Mouse (Mus musculus): ENCODE measurements at regions not wholly inside any gene's neighbourhood (a gene's known extent, or its start where the extent isn't known, plus 50 kb on each side); places are given as distances from the start of the nearest gene placed in this dataset.

DNA sequence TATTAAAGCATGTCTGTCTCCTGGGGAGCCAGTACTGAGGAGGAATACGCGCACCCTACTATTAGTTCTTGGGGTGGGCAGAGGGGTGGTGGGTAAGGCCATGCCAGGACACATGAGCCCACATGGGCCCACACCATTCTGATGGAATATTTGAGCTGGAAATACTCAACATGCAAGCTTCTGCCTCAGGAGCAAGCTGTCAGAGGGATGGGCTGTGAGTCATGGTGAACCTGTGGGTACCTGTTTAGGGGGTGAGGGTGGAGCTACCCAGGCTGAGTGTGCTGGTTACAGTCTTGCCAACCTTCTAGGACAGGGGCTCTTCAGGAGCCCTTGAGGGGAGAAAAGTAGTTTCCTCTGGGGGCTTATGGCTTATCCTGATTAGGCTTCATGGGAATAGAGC is 264.9 kb downstream of the Bcl11a start:
- WGBS, result 85% methylated on average over 2 of the region's 2 CpGs
- Histone ChIP-seq H3K27me3 (replicated peaks; ENCODE audit: control insufficient read depth, insufficient read depth, low read length) (no peaks in the 10 kb centered on the region), H3K27ac (ENCODE audit: low read length) (no peak overlapping the region), H3K36me3 (ENCODE audit: control insufficient read depth, insufficient read depth) (no peaks in the 10 kb centered on the region), H3K4me3 (replicated peaks; ENCODE audit: low read length) (no peak overlapping the region), H3K4me2 (ENCODE audit: low read length) (no peak overlapping the region), H3K9me3 (ENCODE audit: control insufficient read depth, low read length) (no peaks in the 10 kb centered on the region), H3K4me1 (replicated peaks; ENCODE audit: control insufficient read depth, insufficient read depth, low read length) (peaks cover 7% of the 10 kb centered on the region), H3K9ac (replicated peaks; ENCODE audit: low read depth, low read length) (no peak overlapping the region)
- ATAC-seq, result no peak

DNA sequence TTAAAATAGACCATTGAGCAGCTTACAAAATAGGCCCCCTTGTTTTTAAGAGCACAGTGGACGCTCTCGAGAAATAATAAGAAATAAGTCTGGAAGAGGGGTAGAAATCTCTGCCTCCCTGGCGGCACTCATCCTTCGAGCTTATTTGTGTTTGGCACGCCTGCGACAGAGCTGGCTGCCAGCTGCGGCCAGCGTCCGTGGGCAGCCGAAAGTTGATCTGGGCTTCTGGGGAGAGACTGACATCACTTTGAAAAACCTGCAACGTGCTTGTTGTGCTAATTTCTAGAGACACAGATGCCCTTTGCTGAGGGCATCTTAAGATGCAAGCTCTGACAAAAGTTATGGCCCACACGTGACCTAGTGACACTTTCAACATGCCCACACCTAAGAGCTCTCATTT is 269.4 kb downstream of the Bcl11a start:
- H3K4me3 ChIP-seq (replicated peaks; ENCODE audit: low read length), result no peak overlapping the region
- H3K4me1 ChIP-seq (replicated peaks; ENCODE audit: control insufficient read depth, insufficient read depth, low read length), result peaks cover 15% of the 10 kb centered on the region
- no peak; the same call in 1 of the 2 replicates for ATAC-seq
- no peaks in the 10 kb centered on the region; the same call in 1 of the 2 replicates for H3K27me3 ChIP-seq (replicated peaks; ENCODE audit: control insufficient read depth, insufficient read depth, low read length)
- no peak overlapping the region for H3K27ac ChIP-seq (ENCODE audit: low read length)
- WGBS, result 11% methylated on average over 12 of the region's 12 CpGs
- no peak overlapping the region for H3K4me2 ChIP-seq (ENCODE audit: low read length)
- no peaks in the 10 kb centered on the region for H3K9me3 ChIP-seq (ENCODE audit: control insufficient read depth, low read length)
- no peak overlapping the region for H3K9ac ChIP-seq (replicated peaks; ENCODE audit: low read depth, low read length)
- no peaks in the 10 kb centered on the region for H3K36me3 ChIP-seq (ENCODE audit: control insufficient read depth, insufficient read depth)

DNA sequence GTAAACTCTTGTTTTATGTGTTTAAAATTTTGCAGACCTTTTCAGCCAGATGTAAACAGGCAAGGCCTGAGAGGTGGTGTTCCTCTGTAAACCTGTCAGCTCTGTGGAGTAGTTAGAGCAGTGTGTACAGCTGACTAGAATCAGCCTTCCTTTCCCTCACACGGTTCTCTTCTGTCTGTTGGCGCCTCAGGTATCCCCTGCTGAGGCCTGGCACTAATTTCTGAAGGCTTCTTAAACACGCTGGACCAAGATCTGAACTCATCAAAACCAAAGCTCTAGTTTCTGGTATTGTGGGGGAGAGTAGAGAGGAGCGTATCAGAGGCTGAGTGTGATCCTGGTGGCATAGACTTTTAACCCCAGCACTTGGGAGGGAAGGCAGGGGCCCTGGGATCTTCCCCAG is 270.9 kb downstream of the Bcl11a start:
- Histone ChIP-seq H3K9me3 (ENCODE audit: control insufficient read depth, low read length) (no peaks in the 10 kb centered on the region), H3K27ac (ENCODE audit: low read length) (no peak overlapping the region), H3K4me3 (replicated peaks; ENCODE audit: low read length) (no peak overlapping the region), H3K36me3 (ENCODE audit: control insufficient read depth, insufficient read depth) (no peaks in the 10 kb centered on the region), H3K9ac (replicated peaks; ENCODE audit: low read depth, low read length) (no peak overlapping the region), H3K27me3 (replicated peaks; ENCODE audit: control insufficient read depth, insufficient read depth, low read length) (no peaks in the 10 kb centered on the region; the same call in 1 of the 2 replicates), H3K4me1 (replicated peaks; ENCODE audit: control insufficient read depth, insufficient read depth, low read length) (peaks cover 15% of the 10 kb centered on the region), H3K4me2 (ENCODE audit: low read length) (no peak overlapping the region)
- no peak for ATAC-seq
- WGBS, result 63% methylated on average over 4 of the region's 4 CpGs

DNA sequence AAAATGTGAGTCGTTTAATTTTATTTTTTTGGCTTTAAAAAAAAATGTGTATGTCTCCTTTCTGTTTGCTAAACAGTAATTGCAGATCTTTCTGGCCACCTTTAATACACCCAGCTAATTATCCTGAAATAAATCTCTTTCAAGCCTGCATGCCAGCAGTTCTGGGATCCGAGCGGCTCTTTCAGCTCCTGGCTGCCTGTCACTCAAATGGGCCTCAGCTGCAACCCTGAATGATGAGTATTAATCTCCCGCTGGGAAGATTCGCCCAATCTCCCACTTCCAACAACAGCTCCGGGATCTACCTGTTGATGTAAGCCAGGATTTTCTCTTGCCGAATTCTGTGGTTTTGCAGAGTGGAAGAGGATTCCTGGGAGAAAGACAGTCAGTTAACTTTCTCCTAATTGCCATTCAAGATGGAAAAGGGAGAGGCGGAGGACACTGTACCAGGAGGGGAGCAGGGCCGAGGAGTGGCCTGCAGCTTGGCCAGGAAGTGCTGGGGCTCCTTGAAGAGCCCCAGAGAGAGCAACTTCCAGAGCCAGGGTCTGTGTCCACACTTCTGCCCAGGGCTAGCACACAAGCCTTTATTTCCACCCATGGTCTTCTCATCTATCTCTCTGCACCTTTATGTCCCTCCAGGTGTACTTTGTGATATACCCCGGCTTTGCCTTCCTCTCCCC is 272.2 kb downstream of the Bcl11a start:
- 0 out of 2 replicates have a peak overlapping the region, but pooled peaks have one; percentile 11 for H3K4me2 ChIP-seq (ENCODE audit: low read length)
- no peak overlapping the region for H3K9ac ChIP-seq (replicated peaks; ENCODE audit: low read depth, low read length)
- no peaks in the 10 kb centered on the region for H3K9me3 ChIP-seq (ENCODE audit: control insufficient read depth, low read length)
- no peak overlapping the region for H3K4me3 ChIP-seq (replicated peaks; ENCODE audit: low read length)
- H3K27ac ChIP-seq (ENCODE audit: low read length), result no peak overlapping the region
- H3K4me1 ChIP-seq (replicated peaks; ENCODE audit: control insufficient read depth, insufficient read depth, low read length), result peaks cover 15% of the 10 kb centered on the region
- H3K27me3 ChIP-seq (replicated peaks; ENCODE audit: control insufficient read depth, insufficient read depth, low read length), result no peaks in the 10 kb centered on the region; the same call in 1 of the 2 replicates
- no peaks in the 10 kb centered on the region for H3K36me3 ChIP-seq (ENCODE audit: control insufficient read depth, insufficient read depth)
- 10% methylated on average over 10 of the region's 10 CpGs for WGBS
- no peak for ATAC-seq

DNA sequence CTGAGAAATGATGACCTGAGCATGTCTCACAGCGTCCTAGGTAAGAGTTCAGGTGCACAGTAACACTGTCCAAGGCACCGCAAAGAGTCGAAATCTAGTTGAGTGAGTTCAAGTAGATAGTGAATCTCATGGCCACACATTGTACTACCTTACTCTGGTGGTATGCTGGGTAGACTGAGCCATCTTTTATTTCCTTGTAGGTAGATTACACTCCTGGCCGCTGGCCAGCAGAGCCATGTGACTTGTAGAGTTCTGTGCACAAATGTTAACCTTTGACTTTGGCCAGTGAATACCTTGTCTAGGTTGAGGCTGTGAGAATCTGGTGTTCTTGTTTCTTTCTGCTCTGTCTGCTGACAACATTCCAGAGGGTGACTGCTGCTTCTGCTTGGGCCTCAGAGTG is 273.0 kb downstream of the Bcl11a start:
- H3K9me3 ChIP-seq (ENCODE audit: control insufficient read depth, low read length), result no peaks in the 10 kb centered on the region
- H3K4me2 ChIP-seq (ENCODE audit: low read length), result no peak overlapping the region
- H3K4me1 ChIP-seq (replicated peaks; ENCODE audit: control insufficient read depth, insufficient read depth, low read length), result peaks cover 15% of the 10 kb centered on the region
- no peak for ATAC-seq
- no peak overlapping the region for H3K4me3 ChIP-seq (replicated peaks; ENCODE audit: low read length)
- no peak overlapping the region for H3K27ac ChIP-seq (ENCODE audit: low read length)
- no peak overlapping the region for H3K9ac ChIP-seq (replicated peaks; ENCODE audit: low read depth, low read length)
- WGBS, result 92% methylated on average over 4 of the region's 4 CpGs
- H3K36me3 ChIP-seq (ENCODE audit: control insufficient read depth, insufficient read depth), result no peaks in the 10 kb centered on the region
- no peaks in the 10 kb centered on the region; the same call in 1 of the 2 replicates for H3K27me3 ChIP-seq (replicated peaks; ENCODE audit: control insufficient read depth, insufficient read depth, low read length)

DNA sequence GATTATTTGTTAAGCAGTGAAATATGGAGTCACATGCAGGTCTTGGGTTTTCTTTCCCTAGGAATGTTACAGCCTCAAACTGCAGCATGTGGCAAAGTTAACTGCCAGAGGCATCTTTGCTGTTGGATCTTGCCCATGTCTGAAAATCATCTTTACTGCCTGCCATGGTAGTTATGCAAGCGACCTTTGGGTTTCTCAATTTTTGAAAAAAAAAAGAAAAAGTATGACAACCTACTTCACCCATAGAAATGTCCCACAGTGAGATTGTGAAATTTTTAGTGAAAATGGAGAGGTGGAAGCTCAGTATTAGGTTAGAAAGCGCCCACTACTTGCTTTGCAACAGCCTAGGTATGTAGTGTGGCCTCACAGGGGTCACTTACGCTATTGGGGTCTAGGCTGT is 274.2 kb downstream of the Bcl11a start:
- no peaks in the 10 kb centered on the region; the same call in 1 of the 2 replicates for H3K27me3 ChIP-seq (replicated peaks; ENCODE audit: control insufficient read depth, insufficient read depth, low read length)
- WGBS, result 92% methylated on average over 3 of the region's 3 CpGs
- no peak overlapping the region for H3K9ac ChIP-seq (replicated peaks; ENCODE audit: low read depth, low read length)
- H3K36me3 ChIP-seq (ENCODE audit: control insufficient read depth, insufficient read depth), result no peaks in the 10 kb centered on the region
- no peak overlapping the region for H3K4me3 ChIP-seq (replicated peaks; ENCODE audit: low read length)
- no peak for ATAC-seq
- no peak overlapping the region for H3K4me2 ChIP-seq (ENCODE audit: low read length)
- no peak overlapping the region for H3K27ac ChIP-seq (ENCODE audit: low read length)
- H3K9me3 ChIP-seq (ENCODE audit: control insufficient read depth, low read length), result no peaks in the 10 kb centered on the region
- H3K4me1 ChIP-seq (replicated peaks; ENCODE audit: control insufficient read depth, insufficient read depth, low read length), result peaks cover 11% of the 10 kb centered on the region

DNA sequence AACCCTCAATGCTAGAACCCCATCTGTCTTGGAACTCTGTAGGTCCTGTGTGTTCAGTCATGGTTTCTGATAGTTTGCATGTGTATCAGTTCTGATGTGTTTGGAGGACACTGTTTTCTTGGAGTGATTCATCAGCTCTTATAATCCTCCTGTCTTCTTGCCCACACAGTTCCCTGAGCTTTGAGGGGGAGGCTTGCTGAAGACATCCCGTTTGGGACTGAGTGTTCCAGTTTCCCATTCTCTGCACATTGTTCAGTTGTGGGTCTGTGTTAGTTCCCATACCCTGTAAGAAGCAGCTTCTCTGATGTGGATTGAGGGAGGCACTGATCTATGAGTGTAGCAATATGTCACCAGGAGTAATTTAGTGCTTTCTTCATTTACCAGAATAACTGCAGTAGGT is 275.2 kb downstream of the Bcl11a start:
- Histone ChIP-seq H3K9me3 (ENCODE audit: control insufficient read depth, low read length) (no peaks in the 10 kb centered on the region), H3K4me1 (replicated peaks; ENCODE audit: control insufficient read depth, insufficient read depth, low read length) (peaks cover 7% of the 10 kb centered on the region), H3K27me3 (replicated peaks; ENCODE audit: control insufficient read depth, insufficient read depth, low read length) (no peaks in the 10 kb centered on the region; the same call in 1 of the 2 replicates), H3K27ac (ENCODE audit: low read length) (no peak overlapping the region), H3K4me2 (ENCODE audit: low read length) (no peak overlapping the region), H3K9ac (replicated peaks; ENCODE audit: low read depth, low read length) (no peak overlapping the region), H3K36me3 (ENCODE audit: control insufficient read depth, insufficient read depth) (no peaks in the 10 kb centered on the region), H3K4me3 (replicated peaks; ENCODE audit: low read length) (no peak overlapping the region)
- no peak for ATAC-seq
- WGBS, result 72% methylated on average over 1 of the region's 1 CpGs

DNA sequence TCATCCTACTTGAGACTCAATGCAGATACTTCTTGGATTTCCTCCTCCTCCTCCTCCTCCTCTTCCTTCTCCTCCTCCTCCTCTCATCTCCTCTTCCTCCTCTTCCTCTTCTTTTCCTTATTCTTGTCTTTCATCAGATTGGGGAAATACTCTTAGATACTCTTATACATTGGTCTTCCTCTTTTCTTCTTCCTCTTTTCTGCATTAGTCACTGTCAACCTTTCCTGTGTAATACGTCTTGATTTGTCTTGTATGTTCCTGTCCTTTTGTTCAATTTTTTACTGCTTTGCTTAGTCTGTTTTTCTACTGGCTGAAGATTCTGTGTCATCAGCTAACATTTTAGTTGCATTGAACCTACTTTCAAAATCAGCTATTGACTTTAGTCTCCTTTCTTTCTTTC is 279.5 kb downstream of the Bcl11a start:
- H3K4me3 ChIP-seq (replicated peaks; ENCODE audit: low read length), result no peak overlapping the region
- H3K27ac ChIP-seq (ENCODE audit: low read length), result no peak overlapping the region
- no peak overlapping the region for H3K4me2 ChIP-seq (ENCODE audit: low read length)

DNA sequence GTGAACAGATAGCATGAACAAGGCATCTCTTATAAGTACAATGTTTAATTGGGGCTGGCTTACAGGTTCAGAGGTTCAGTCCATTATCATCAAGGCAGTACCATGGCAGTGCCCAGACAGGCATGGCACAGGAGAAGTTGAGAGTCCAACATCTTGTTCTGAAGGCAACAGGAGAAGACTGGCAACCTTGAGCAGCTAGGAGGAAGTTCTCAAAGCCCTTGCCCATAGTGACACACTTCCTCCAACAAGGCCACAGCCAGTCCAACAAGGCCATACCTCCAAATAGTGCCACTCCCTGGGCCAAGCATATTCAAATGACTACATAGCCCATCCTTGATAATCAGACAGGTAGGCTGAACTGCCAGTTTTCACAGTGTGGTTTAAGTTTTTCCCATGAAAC is 281.2 kb downstream of the Bcl11a start:
- no peak overlapping the region for H3K4me3 ChIP-seq (replicated peaks; ENCODE audit: low read length)
- H3K27me3 ChIP-seq (replicated peaks; ENCODE audit: control insufficient read depth, insufficient read depth, low read length), result no peaks in the 10 kb centered on the region
- H3K9me3 ChIP-seq (ENCODE audit: control insufficient read depth, low read length), result no peaks in the 10 kb centered on the region
- peaks cover 17% of the 10 kb centered on the region for H3K4me1 ChIP-seq (replicated peaks; ENCODE audit: control insufficient read depth, insufficient read depth, low read length)
- no peak overlapping the region for H3K27ac ChIP-seq (ENCODE audit: low read length)
- no peaks in the 10 kb centered on the region for H3K36me3 ChIP-seq (ENCODE audit: control insufficient read depth, insufficient read depth)
- no peak overlapping the region for H3K4me2 ChIP-seq (ENCODE audit: low read length)
- ATAC-seq, result no peak
- no peak overlapping the region for H3K9ac ChIP-seq (replicated peaks; ENCODE audit: low read depth, low read length)

More for the DNA sequence above, 279.5 kb downstream of the Bcl11a start:
- WGBS, result 77% methylated on average over 1 of the region's 1 CpGs
- Histone ChIP-seq H3K36me3 (ENCODE audit: control insufficient read depth, insufficient read depth) (no peaks in the 10 kb centered on the region), H3K27me3 (replicated peaks; ENCODE audit: control insufficient read depth, insufficient read depth, low read length) (no peaks in the 10 kb centered on the region), H3K9me3 (ENCODE audit: control insufficient read depth, low read length) (no peaks in the 10 kb centered on the region), H3K9ac (replicated peaks; ENCODE audit: low read depth, low read length) (no peak overlapping the region), H3K4me1 (replicated peaks; ENCODE audit: control insufficient read depth, insufficient read depth, low read length) (peaks cover 4% of the 10 kb centered on the region)
- ATAC-seq, result no peak
